Mouse (Mus musculus): ENCODE measurements around the gene Yaf2.
"Not testable (repeated sequence)": the region's sequence is repeated elsewhere in the genome, so short reads cannot be mapped to it uniquely, and the experiment has no call there.

Yaf2 gene

GRCm38 (mm10) chr15:93336925-93337761 lies at the start of gene Yaf2:
Gene Yaf2, minus strand, starts transcription at chr15:93336935.
- DNase-seq, result peak; percentile 85 to 90

- no peak for DNase-seq
These were observed 44.6 kb upstream of the Yaf2 start for GRCm38 (mm10) chr15:93381337-93381736.

GRCm38 (mm10) chr15:93379177-93379576 lies 42.4 kb upstream of the Yaf2 start:
- peak in 1 of 2 experiments; percentile 6 for DNase-seq

GRCm38 (mm10) chr15:93375696-93376095 lies 39.0 kb upstream of the Yaf2 start:
- no peak for DNase-seq

- not testable (repeated sequence) for DNase-seq
These were observed 35.9 kb upstream of the Yaf2 start for GRCm38 (mm10) chr15:93372525-93373119.

GRCm38 (mm10) chr15:93371838-93372237 lies 35.1 kb upstream of the Yaf2 start:
- DNase-seq, result no peak

- no peak for DNase-seq
These were observed 31.8 kb upstream of the Yaf2 start for GRCm38 (mm10) chr15:93368558-93368957.

GRCm38 (mm10) chr15:93365561-93365960 lies 28.8 kb upstream of the Yaf2 start:
- DNase-seq, result no peak

DNA sequence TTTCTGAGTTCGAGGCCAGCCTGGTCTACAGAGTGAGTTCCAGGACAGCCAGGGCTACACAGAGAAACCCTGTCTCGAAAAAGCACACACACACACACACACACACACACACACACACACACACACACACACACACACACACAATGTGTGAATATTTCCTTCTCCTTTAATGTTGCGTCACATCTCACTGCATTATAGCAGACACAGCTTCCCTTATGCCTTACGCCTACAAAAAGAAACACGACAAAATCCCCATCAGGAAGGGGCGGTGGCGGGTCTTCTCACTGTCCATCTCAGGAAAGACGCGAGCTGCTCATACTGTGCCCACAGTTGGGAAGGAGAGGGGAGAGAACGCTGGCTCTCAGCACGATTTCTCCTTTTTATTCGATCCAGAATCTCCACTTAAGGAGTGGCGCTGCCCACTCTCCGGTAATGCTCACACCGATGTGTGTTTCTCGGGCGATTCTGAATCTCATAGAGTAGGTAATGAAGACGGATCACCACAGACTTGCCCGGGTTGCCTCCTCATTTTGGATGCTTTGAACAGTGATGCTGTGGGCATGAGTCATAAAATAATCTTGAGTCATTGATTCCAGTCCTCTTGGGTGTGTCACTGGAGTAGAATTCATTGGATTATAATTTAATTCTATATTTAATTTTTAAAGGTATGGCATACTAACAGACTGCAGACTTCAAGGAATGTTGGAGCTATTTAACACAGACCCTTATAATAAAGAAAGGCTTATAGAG lies 21.8 kb upstream of the Yaf2 start:
- DNase-seq, result no peak

DNA sequence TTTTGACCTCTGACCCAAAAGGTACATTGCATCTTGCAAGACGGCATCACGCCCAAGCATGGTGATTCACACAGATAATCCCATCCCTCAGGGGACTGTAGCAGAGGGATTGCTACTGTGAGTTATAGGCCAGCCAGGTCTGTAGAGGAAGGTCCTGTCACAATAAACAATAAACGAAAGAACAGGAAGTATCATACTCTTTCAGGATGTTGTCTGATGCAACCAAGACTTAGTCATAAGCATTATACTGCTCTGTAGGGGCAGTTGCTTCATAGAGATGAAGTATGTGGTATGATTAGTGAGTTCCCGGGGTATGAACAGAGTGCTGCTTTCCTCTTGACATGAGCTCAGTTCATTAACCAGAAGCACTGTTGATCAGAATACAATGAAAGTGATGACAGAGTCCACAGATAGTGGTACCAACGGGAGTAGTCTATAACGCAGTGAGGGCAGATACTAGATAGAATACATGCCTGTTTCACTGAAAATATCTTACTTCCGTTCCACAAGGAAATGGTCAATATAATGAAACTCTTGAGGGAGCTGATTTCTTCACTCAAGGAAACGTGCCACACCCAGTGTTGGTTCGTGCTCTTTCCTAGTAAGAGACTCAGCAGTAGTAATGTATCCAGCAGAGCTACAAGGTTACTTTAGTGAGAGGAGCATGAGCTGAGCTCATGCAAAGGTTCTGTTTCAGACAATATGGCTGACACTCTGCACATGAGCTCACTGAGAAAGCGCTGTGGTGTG lies 4.1 kb upstream of the Yaf2 start:
- DNase-seq, result no peak

DNA sequence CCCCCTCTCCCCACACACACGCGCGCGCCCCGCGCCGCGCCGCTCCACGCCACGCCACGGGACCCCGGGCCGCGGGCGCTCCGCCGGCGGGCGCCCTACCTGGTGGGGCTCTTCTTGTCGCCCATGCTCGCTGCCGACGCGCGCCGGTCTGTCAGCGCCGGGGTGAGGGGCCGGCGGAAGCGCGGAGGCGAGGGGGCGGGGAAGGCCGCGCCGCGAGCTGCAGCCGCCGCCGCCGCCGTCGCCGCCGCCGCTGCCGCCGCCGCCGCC lies 144 bp downstream of the Yaf2 start:
- DNase-seq, result no peak

DNA sequence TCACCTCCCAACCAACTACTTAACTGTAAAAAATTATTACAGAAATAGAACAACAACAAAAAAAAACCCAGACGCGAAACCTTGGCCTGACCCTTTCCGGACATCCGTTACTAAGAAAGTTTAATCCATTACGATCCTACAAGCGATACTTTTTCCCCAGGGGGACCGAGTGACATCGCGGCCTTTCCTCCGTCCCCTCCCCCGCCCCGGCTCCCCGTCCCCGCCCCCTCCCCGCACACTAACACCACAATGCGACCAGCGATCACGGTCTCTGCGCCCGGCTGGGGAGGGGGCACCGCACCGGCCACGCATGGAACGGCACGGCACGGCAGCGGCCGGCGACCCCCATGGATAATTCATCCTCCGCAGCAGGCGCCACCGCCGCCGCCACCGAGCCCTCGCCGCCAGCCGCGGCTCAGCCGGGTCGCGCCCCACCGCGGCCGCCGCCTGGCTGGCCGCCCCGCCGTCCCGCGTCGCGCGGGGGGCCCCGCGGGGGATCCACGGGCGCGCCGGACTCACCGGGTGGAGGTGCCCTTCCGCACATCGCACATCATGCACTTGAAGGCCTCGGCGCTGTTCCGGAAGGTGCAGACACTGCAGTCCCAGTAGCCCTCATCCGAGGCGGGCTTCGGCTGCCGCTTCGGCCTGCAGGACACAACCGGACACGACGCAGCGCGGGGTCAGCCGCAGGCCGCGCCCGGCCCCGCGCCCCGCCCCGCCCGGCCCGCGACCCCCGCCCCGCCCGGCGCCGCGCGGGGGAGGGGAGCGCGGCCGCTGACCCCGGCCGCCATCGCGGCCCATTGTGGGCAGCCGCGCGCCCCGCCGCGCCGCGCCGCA lies 696 bp downstream of the Yaf2 start:
- peak; percentile 37 to 59 for DNase-seq

- DNase-seq, result no peak
These were observed 5.5 kb downstream of the Yaf2 start for GRCm38 (mm10) chr15:93331256-93331655.

DNA sequence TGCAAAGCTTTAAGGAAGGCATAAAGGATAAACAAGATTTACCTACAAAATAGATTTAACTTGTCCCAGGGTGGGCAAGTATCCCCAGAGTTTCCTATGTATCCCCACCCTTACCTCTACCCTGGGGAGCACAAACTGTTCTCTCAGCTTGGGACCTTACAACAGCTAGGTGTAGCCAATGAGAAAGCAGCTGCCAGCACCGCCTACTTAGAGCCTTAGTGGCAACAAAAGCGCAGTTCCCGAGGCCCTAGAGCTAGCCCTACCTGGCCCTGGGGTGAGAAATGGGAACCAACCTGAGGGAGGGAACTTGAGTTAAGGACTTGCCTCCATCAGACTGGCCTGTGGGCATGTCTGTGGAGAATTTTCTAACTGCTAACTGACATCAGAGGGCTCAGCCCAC lies 9.5 kb downstream of the Yaf2 start:
- DNase-seq, result no peak

GRCm38 (mm10) chr15:93326651-93327050 lies 10.1 kb downstream of the Yaf2 start:
- DNase-seq, result no peak

DNA sequence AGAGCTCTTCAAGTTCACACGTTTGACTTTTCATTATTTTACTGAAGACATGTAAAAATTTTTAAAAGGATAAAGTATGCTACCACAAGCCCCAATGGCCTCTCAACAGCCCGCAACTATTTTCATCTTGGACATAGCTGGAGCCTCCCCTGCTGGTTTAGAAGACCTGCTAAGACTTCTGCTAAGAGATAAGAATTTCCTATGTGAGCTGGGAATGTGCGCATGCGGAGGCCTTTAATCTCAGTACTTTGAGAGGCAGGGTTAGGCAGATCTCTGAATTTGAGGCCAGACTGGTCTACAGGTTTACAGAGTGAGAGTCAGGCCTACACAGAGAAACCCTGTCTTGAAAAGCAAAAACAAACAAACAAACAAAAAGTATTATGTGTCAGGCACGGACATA lies 11.4 kb downstream of the Yaf2 start:
- DNase-seq, result no peak

GRCm38 (mm10) chr15:93318781-93319180 lies 18.0 kb downstream of the Yaf2 start:
- DNase-seq, result no peak

- DNase-seq, result not testable (repeated sequence)
These were observed 26.4 kb downstream of the Yaf2 start for GRCm38 (mm10) chr15:93310304-93310703.

DNA sequence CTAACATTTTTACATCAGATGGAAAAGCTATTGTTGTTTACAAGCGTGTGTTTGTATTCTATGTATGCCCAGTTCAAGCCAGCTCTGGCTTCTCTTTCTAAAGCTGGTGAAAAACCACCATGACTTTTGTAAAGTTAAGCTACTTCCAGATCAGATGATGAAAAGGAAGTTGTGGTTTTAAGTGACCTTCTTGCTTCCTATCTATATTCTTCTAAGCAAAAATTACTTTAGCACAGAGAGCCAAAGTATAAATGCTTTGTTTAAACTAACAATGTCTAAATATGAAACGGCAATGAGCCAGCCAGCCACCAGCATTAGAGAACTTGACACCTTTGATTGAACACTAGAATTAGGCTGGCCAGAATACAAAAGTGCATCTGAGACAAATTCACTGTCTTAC lies 38.5 kb downstream of the Yaf2 start:
- DNase-seq, result no peak

DNA sequence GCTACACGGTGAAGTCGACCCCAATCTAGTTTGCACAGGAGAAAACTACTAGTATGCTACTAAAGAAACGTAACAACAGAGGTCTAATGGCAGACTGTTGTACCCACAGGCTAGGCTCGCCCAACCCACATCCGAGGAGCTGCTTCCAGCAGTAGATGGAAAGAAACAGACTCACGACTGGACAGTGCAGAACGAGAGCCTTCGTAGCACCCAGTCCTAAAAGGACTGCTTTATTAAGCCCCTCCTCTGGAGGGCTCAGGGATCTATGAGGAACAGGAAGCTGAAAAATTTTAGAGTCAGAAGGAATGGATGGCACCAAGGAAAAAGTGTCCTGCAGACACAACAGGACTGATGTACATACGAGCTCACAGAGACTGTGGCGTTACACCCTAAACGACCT lies 42.3 kb downstream of the Yaf2 start:
- no peak for DNase-seq

DNA sequence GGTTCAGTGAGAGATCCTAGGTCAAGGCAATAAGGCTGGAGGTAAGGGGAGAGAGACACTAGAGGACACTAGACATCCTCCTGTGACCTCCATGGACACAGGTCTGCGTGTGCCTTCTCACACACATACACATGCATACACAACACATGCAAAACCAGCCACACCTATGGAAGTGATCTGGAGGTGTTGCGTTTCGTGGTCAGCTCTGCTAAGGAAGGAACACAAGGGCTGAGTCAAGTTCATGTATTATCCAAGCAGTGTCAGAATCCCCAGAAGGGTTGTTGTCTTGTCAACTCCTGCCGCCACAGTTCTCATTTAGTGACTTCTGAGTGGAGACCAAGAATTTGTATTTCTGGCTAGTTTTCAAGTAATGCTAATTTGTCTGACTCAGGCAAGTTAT lies 48.4 kb downstream of the Yaf2 start:
- DNase-seq, result no peak

GRCm38 (mm10) chr15:93287628-93288027 lies 49.1 kb downstream of the Yaf2 start:
- no peak for DNase-seq
